Mouse (Mus musculus) neural tube, embryonic 11.5 days (tissue): ENCODE data around the gene Gzmm. TPM values are rescaled to one million over a fixed set of nuclear protein-coding genes. Genes with fewer than 3 reads are reported as not detected.
A peak's percentile ranks its signal among the peaks of the same experiment; 100 is the strongest.

Source experiments
- ATAC-seq: fragments of 200-750 bp; cut with Nextera tagmentation; 2 replicates; pipeline ENCODE4 v1.8.0; 2017; ENCODE audit warnings: moderate number of reproducible peaks, mild to moderate bottlenecking, moderate TSS enrichment, moderate library complexity; ENCODE audit not compliant: insufficient read depth, low FRiP score, low TSS enrichment
- DNase-seq: peaks from one replicate; pipeline ENCODE4 v3.0.0-alpha.2; 2015; ENCODE audit warnings: low spot score
- H3K27ac ChIP-seq: fragments of 300-500 bp; sonication (generic); 2 replicates; pipeline ENCODE4 v1.5.1; 2014; ENCODE audit warnings: low read depth, mild to moderate bottlenecking, low read length
- H3K27me3 ChIP-seq: fragments of 300-500 bp; sonication (generic); 2 replicates; pipeline ENCODE4 v1.6.1; 2014; ENCODE audit warnings: mild to moderate bottlenecking, low read length, mixed read lengths; ENCODE audit not compliant: control insufficient read depth, insufficient read depth
- H3K36me3 ChIP-seq: fragments of 300-500 bp; sonication (generic); 2 replicates; pipeline ENCODE4 v1.6.1; 2014; ENCODE audit warnings: mild to moderate bottlenecking, low read length, moderate library complexity, mixed read lengths; ENCODE audit not compliant: control insufficient read depth, insufficient read depth
- H3K4me1 ChIP-seq: fragments of 300-500 bp; sonication (generic); 2 replicates; pipeline ENCODE4 v1.6.1; 2014; ENCODE audit warnings: low read length, mixed read lengths; ENCODE audit not compliant: control insufficient read depth, insufficient read depth
- H3K4me2 ChIP-seq: fragments of 300-500 bp; sonication (generic); 2 replicates; pipeline ENCODE4 v1.6.1; 2014; ENCODE audit warnings: low read depth, mild to moderate bottlenecking, moderate library complexity
- H3K4me3 ChIP-seq: fragments of 300-500 bp; sonication (generic); 2 replicates; pipeline ENCODE4 v1.5.1; 2014; ENCODE audit warnings: low read depth, low read length
- H3K9ac ChIP-seq: fragments of 300-500 bp; sonication (generic); 2 replicates; pipeline ENCODE4 v1.6.1; 2014; ENCODE audit warnings: mild to moderate bottlenecking, low read length
- H3K9me3 ChIP-seq: fragments of 300-500 bp; sonication (generic); 2 replicates; pipeline ENCODE4 v1.6.1; 2016; ENCODE audit warnings: low read length; ENCODE audit not compliant: control insufficient read depth
- WGBS: fragments of 180-500 bp; shearing (Covaris S2); extraction: QIAGEN DNeasy Blood & Tissue Kit; methylation state at CpG from one replicate; pipeline ENCODE4 v1.1.7; 2014; 5-methylcytosine and 5-hydroxymethylcytosine counted together
- polyA plus RNA-seq: library from polyadenylated mRNA; unstranded; fragments of >200 nt; fragmentation: Nextera tagmentation; extraction: Ambion mirVana; gene quantifications from 2 replicates; pipeline ENCODE4 v1.2.1, GENCODE M21; 2014

The Gzmm gene
- polyA plus RNA-seq, 1 experiment from 2014 or later, result 0.57 TPM

DNA sequence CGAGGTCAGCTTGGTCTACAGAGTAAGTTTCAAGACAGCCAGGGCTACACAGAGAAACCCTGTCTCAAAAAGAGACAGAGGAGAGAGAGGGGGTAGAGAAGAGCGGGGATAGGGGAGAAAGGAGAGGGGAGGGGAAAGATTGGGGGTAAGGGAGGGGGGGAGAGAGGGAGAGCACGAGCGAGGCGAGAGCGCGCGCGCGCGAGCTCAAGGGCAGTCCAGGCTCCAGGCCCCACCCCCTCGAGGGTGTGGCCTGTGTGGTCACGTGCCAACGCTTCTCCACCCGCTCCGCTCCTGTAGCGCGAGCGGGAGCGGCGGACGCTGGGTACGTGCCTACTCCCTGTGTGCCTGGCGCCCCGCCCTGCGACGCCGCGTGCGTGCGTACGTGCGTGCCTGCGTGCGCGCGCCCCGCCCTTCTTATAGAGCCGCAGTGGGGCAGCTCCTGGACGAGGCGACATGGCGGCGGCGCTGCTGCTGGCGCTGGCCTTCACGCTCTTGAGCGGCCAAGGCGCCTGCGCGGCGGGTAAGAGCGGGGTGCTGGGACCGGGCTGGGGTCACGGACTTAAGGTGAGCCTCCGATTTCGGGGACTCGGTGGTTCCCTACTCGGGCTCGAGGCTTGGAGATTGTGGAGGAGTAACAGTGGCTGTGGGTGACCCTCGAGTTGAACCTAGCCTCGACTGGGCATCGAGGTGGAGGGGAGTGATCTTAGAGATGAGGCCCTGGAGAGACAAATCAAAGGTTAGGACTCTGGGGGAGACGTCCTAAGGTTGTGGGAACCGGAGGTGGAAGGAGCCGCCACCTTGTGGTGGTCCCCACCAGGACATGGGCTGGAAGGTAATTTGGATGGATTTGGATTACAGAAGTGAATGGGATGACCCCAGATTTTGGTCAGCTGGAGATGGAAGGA lies 15.5 kb downstream of the Gzmm start, which contains the start of gene Bsg:
Bsg (plus strand) TSS at position 427 of the 905 bp plus-strand sequence.
- WGBS, result under 1% methylated on average over 51 of the region's 65 CpGs
- ATAC-seq, result peak; percentile 95
- peak; percentile 100 for DNase-seq
- Histone ChIP-seq H3K4me1 (peaks cover 15% of the 10 kb centered on the region), H3K36me3 (peaks cover 6% of the 10 kb centered on the region), H3K27me3 (no peaks in the 10 kb centered on the region), H3K4me3 (peak within 1 kb of the TSS; percentile 88), H3K9me3 (no peaks in the 10 kb centered on the region), H3K27ac (0 out of 2 replicates have a peak within 1 kb of the TSS, but pooled peaks have one; percentile 50), H3K4me2 (peak within 1 kb of the TSS; percentile 94), H3K9ac (peak within 1 kb of the TSS; percentile 78)

DNA sequence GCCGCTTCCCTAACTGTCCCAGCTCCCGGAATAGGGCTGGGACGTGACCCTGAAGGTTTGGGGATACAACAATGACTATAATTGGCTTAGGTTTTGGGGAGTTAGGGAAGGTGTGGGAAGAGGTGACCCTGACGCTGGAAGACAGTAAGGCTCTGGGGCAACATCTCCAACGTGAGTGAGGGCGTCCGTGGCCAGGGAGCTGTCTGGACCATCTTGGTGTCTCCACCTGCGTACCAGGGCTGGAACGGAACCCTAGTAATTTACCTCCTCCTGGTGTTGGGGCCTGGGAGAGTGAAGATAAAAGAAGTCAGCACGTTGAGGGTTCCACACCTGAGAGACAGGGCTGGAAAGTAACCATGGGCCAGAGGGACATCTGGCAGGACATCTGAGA lies 16.1 kb downstream of the Gzmm start:
- H3K4me3 ChIP-seq, result peak overlapping the region; percentile 88
- H3K9ac ChIP-seq, result peak overlapping the region; percentile 78
- DNase-seq (no peak), ATAC-seq (no peak)
- no peaks in the 10 kb centered on the region for H3K27me3 ChIP-seq
- 3% methylated on average over 10 of the region's 10 CpGs for WGBS
- no peak overlapping the region for H3K27ac ChIP-seq
- peaks cover 11% of the 10 kb centered on the region for H3K36me3 ChIP-seq
- H3K4me1 ChIP-seq, result peaks cover 15% of the 10 kb centered on the region
- peak overlapping the region; percentile 94 for H3K4me2 ChIP-seq
- H3K9me3 ChIP-seq, result no peaks in the 10 kb centered on the region

DNA sequence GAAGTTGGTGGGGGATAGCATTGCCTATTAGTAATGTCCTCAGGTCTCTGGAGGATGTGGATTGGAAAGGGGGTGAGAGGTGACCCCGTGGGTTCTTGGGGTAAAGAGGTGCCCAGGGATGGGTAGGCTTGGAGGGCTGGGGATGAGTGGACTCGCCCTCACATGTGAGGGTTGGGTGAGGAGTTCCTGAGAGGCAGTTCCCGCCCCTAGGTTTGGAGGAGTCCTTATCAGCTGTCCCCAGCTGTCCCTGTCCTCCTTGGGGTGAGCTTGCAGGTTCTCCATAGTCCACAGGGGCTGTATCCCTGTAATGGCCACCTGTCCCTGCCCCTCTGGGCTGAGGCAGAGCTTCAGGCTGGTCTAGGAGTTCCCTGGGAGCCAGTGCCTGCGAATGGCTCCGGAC lies 17.1 kb downstream of the Gzmm start:
- DNase-seq, result no peak

DNA sequence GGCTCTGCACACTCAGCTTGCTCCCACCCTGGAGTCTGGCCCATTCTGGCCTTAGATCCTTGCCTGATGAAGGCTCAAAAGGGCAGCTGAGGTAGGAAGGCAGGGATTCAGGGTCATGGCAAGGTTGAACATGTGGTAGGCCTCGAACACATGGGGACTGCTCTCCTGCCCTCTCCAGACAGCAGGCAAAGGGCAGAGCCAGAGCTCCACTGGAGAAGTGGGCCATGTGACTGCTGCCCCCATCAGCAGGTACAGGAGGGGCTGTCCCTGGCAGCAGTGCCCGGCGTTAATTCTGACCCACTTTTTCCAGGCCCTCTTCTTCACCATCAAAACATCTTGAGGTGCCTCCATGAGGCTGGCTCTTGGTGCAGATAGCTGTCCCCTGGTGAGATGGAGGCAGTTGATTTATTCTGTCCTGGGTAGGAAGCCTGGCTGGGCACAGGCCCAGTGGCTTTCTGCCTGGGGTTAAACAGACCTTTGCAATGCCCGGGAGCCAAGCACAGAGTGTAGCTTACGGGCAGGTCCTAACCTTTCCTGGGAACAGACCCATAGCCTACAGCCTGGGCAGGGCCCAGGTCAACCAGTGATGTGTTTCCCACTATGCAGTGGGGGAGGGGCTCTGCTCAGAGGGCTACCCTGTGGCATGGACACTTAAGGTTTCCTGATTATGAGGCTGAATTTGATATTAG lies 17.7 kb downstream of the Gzmm start:
- Histone ChIP-seq H3K27ac (no peak overlapping the region), H3K4me3 (0 out of 2 replicates have a peak overlapping the region, but pooled peaks have one; percentile 11), H3K27me3 (no peaks in the 10 kb centered on the region), H3K4me1 (peaks cover 15% of the 10 kb centered on the region), H3K9me3 (no peaks in the 10 kb centered on the region), H3K4me2 (0 out of 2 replicates have a peak overlapping the region, but pooled peaks have one; percentile 94), H3K9ac (no peak overlapping the region), H3K36me3 (peaks cover 14% of the 10 kb centered on the region)
- 85% methylated on average over 5 of the region's 5 CpGs for WGBS
- DNase-seq, result no peak
- ATAC-seq, result no peak

More for the DNA sequence above, 17.1 kb downstream of the Gzmm start:
- WGBS, result 73% methylated on average over 5 of the region's 5 CpGs
- Histone ChIP-seq H3K4me1 (peaks cover 15% of the 10 kb centered on the region), H3K4me3 (0 out of 2 replicates have a peak overlapping the region, but pooled peaks have one; percentile 11), H3K27ac (no peak overlapping the region), H3K9me3 (no peaks in the 10 kb centered on the region), H3K9ac (no peak overlapping the region), H3K4me2 (peak overlapping the region; percentile 94), H3K27me3 (no peaks in the 10 kb centered on the region), H3K36me3 (peaks cover 14% of the 10 kb centered on the region)
- ATAC-seq, result no peak

DNA sequence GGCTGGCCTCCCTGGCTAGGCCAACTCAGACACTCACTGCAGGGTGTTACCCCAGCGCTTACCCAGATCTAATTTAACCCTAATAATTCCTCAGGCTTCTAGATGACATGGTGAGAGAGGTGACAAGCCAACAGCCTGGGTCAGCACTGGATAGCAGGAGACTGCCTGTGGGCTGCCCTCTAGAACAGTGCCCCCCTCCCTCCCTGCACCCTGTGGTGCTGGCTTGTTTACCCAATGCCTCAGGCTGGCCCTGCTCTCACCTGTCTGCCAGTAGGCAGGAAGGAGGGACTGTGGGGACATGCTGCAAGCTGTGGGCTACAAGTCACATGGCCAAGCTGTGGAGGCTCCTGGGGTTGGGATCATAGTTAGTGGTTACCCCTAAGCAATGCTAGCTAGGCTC lies 18.3 kb downstream of the Gzmm start:
- no peak overlapping the region for H3K4me3 ChIP-seq
- H3K4me1 ChIP-seq, result peaks cover 15% of the 10 kb centered on the region
- no peaks in the 10 kb centered on the region for H3K9me3 ChIP-seq
- H3K27ac ChIP-seq, result no peak overlapping the region
- ATAC-seq (no peak), DNase-seq (no peak)
- 66% methylated on average over 1 of the region's 1 CpGs for WGBS
- no peak overlapping the region for H3K9ac ChIP-seq
- no peaks in the 10 kb centered on the region for H3K27me3 ChIP-seq
- H3K4me2 ChIP-seq, result no peak overlapping the region
- H3K36me3 ChIP-seq, result peaks cover 14% of the 10 kb centered on the region

DNA sequence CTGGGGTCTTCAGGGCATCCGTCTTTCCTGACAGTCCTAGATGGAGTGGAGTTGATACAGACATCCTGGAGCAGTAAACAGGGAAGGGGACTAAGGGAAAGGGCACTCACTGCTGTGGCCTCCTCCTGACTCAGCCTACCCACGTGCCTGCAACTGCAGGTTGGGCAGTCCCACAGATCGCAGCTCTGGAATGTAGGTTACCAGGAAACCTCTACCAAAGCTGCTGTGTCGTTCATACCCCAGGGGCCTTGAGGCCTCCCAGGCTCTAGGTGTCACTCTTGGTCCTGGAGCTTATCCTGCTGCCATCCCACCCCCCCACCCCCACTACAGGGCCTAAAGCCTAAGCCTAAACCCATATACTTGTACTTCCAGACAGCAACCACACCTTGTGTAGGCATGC lies 18.9 kb downstream of the Gzmm start:
- no peak overlapping the region for H3K4me2 ChIP-seq
- no peak overlapping the region for H3K27ac ChIP-seq
- H3K4me3 ChIP-seq, result no peak overlapping the region
- ATAC-seq (no peak), DNase-seq (no peak)
- H3K4me1 ChIP-seq, result peaks cover 15% of the 10 kb centered on the region
- H3K36me3 ChIP-seq, result peaks cover 14% of the 10 kb centered on the region
- 72% methylated on average over 4 of the region's 4 CpGs for WGBS
- H3K9ac ChIP-seq, result no peak overlapping the region
- no peaks in the 10 kb centered on the region for H3K27me3 ChIP-seq
- no peaks in the 10 kb centered on the region for H3K9me3 ChIP-seq

DNA sequence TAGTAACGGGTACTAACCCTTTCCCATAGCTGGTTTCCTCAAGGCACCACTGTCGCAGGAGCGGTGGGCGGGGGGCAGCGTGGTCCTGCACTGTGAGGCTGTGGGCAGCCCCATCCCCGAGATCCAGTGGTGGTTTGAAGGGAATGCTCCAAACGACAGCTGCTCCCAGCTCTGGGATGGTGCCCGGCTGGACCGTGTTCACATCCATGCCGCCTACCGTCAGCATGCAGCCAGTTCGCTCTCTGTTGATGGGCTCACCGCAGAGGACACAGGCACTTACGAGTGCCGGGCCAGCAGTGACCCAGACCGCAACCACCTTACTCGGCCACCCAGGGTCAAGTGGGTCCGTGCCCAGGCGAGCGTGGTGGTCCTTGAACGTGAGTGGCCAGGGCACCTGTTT lies 19.8 kb downstream of the Gzmm start:
- no peak for DNase-seq
- 94% methylated on average over 21 of the region's 21 CpGs for WGBS
- Histone ChIP-seq H3K36me3 (peaks cover 14% of the 10 kb centered on the region), H3K9ac (no peak overlapping the region), H3K4me3 (no peak overlapping the region), H3K9me3 (no peaks in the 10 kb centered on the region), H3K27ac (no peak overlapping the region), H3K4me1 (peaks cover 15% of the 10 kb centered on the region), H3K27me3 (no peaks in the 10 kb centered on the region), H3K4me2 (no peak overlapping the region)
- ATAC-seq, result no peak

DNA sequence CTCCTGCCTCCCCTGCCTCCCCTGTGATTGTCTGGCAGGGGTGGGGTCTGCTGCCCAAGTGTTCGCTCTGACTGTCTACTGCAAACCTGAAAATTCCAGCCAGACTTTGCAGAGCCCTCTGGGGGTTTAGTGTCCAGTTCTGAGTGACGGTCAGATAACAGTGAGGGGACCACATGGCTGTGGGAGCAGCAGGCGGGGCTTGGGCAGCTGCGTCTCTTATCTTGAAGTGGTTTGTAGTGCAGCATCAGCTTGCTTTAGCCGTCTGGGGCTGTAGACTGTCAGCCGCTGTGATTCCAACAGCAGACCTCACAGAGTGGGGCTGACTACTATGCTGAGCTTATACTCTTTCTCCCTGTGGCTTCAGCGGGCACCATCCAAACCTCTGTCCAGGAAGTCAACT lies 20.5 kb downstream of the Gzmm start:
- WGBS, result 91% methylated on average over 7 of the region's 7 CpGs
- Histone ChIP-seq H3K27me3 (no peaks in the 10 kb centered on the region), H3K4me3 (no peak overlapping the region), H3K4me2 (no peak overlapping the region), H3K4me1 (peaks cover 15% of the 10 kb centered on the region), H3K27ac (no peak overlapping the region), H3K9ac (no peak overlapping the region), H3K9me3 (no peaks in the 10 kb centered on the region), H3K36me3 (peaks cover 14% of the 10 kb centered on the region)
- ATAC-seq (no peak), DNase-seq (no peak)
